Mouse (Mus musculus) forebrain, embryonic 15.5 days (tissue): Measurements from ENCODE around the gene Eya2. TPM values are rescaled to one million over a fixed set of nuclear protein-coding genes. Genes with fewer than 3 reads are reported as not detected.
"Not testable (repeated sequence)": the region's sequence is repeated elsewhere in the genome, so short reads cannot be mapped to it uniquely, and the experiment has no call there.

Experiments
- ATAC-seq: fragments of 200-750 bp; cut with Nextera tagmentation; replicated peaks from 2 replicates; pipeline ENCODE4 v1.8.0; 2017; ENCODE audit warnings: mild to moderate bottlenecking, moderate TSS enrichment, moderate library complexity
- H3K27ac ChIP-seq: fragments of 300-500 bp; sonication (generic); replicated peaks from 2 replicates; pipeline ENCODE4 v1.5.1; 2015; ENCODE audit warnings: mild to moderate bottlenecking, inconsistent platforms
- H3K27me3 ChIP-seq: fragments of 300-500 bp; sonication (generic); 2 replicates; pipeline ENCODE4 v1.6.1; 2015; ENCODE audit warnings: inconsistent platforms
- H3K36me3 ChIP-seq: fragments of 300-500 bp; sonication (generic); 2 replicates; pipeline ENCODE4 v1.6.1; 2015; ENCODE audit warnings: mild to moderate bottlenecking, inconsistent platforms
- H3K4me1 ChIP-seq: fragments of 300-500 bp; sonication (generic); 2 replicates; pipeline ENCODE4 v1.6.1; 2015; ENCODE audit warnings: inconsistent platforms
- H3K4me2 ChIP-seq: fragments of 300-500 bp; sonication (generic); replicated peaks from 2 replicates; pipeline ENCODE4 v1.6.1; 2015; ENCODE audit warnings: mild to moderate bottlenecking, inconsistent platforms
- H3K4me3 ChIP-seq: fragments of 300-500 bp; sonication (generic); 2 replicates; pipeline ENCODE4 v1.5.1; 2015; ENCODE audit warnings: mild to moderate bottlenecking, inconsistent platforms
- H3K9ac ChIP-seq: fragments of 300-500 bp; sonication (generic); replicated peaks from 2 replicates; pipeline ENCODE4 v1.6.1; 2015; ENCODE audit warnings: mild to moderate bottlenecking, inconsistent platforms
- H3K9me3 ChIP-seq: fragments of 300-500 bp; sonication (generic); 2 replicates; pipeline ENCODE4 v1.6.1; 2016; ENCODE audit warnings: inconsistent platforms
- WGBS: fragments of 180-500 bp; shearing (Covaris S2); methylation state at CpG from one replicate; pipeline ENCODE4 v1.1.7; 2015; ENCODE audit warnings: mixed read lengths; 5-methylcytosine and 5-hydroxymethylcytosine counted together
- polyA plus RNA-seq: library from polyadenylated mRNA; unstranded; fragments of >200 nt; fragmentation: Nextera tagmentation; extraction: Ambion mirVana; gene quantifications from 2 replicates; pipeline ENCODE4 v1.2.1, GENCODE M21; 2015

Eya2 gene
- 2.8 TPM in 2 replicates for polyA plus RNA-seq

- no peaks in the 10 kb centered on the region for H3K36me3 ChIP-seq
- under 1% methylated on average over 66 of the region's 83 CpGs for WGBS
- H3K4me1 ChIP-seq, result peaks cover 17% of the 10 kb centered on the region
- peak within 1 kb of the TSS; percentile 57 for H3K4me3 ChIP-seq
- H3K4me2 ChIP-seq, result peak within 1 kb of the TSS; percentile 97
- no peak; the same call in 1 of the 2 replicates for ATAC-seq
- peaks cover 26% of the 10 kb centered on the region for H3K27me3 ChIP-seq
- peak within 1 kb of the TSS; percentile 55 for H3K9ac ChIP-seq
- H3K9me3 ChIP-seq, result no peaks in the 10 kb centered on the region
- no peak within 1 kb of the TSS for H3K27ac ChIP-seq
Observed at GRCm38 (mm10) chr2:165594907-165595675, at the start of gene Eya2. Eya2 (plus strand) TSS chr2:165595032.

- Histone ChIP-seq H3K9me3 (no peaks in the 10 kb centered on the region), H3K4me2 (no peak overlapping the region), H3K27ac (no peak overlapping the region), H3K4me3 (no peak overlapping the region), H3K4me1 (peaks cover 16% of the 10 kb centered on the region), H3K9ac (no peak overlapping the region), H3K27me3 (no peaks in the 10 kb centered on the region), H3K36me3 (no peaks in the 10 kb centered on the region)
- 95% methylated on average over 2 of the region's 2 CpGs for WGBS
- no peak for ATAC-seq
Observed at GRCm38 (mm10) chr2:165545687-165546086, 49.1 kb upstream of the Eya2 start.

- no peak overlapping the region for H3K4me3 ChIP-seq
- WGBS, result 51% methylated on average over 8 of the region's 8 CpGs
- H3K9me3 ChIP-seq, result no peaks in the 10 kb centered on the region
- H3K9ac ChIP-seq, result no peak overlapping the region
- H3K27ac ChIP-seq, result no peak overlapping the region
- H3K27me3 ChIP-seq, result no peaks in the 10 kb centered on the region
- no peak overlapping the region for H3K4me2 ChIP-seq
- H3K4me1 ChIP-seq, result peaks cover 16% of the 10 kb centered on the region
- no peak for ATAC-seq
- H3K36me3 ChIP-seq, result no peaks in the 10 kb centered on the region
Observed at GRCm38 (mm10) chr2:165546341-165546740, 48.5 kb upstream of the Eya2 start.

GRCm38 (mm10) chr2:165547410-165547809 is 47.4 kb upstream of the Eya2 start:
- 63% methylated on average over 9 of the region's 9 CpGs for WGBS
- Histone ChIP-seq H3K4me3 (no peak overlapping the region), H3K9me3 (no peaks in the 10 kb centered on the region), H3K4me1 (peaks cover 16% of the 10 kb centered on the region), H3K27ac (no peak overlapping the region), H3K4me2 (no peak overlapping the region), H3K27me3 (no peaks in the 10 kb centered on the region), H3K9ac (no peak overlapping the region), H3K36me3 (no peaks in the 10 kb centered on the region)
- ATAC-seq, result no peak

- no peaks in the 10 kb centered on the region for H3K27me3 ChIP-seq
- 41% methylated on average over 6 of the region's 6 CpGs for WGBS
- no peaks in the 10 kb centered on the region for H3K36me3 ChIP-seq
- no peak for ATAC-seq
- no peak overlapping the region for H3K9ac ChIP-seq
- H3K27ac ChIP-seq, result no peak overlapping the region
- H3K4me2 ChIP-seq, result no peak overlapping the region
- peaks cover 4% of the 10 kb centered on the region for H3K4me1 ChIP-seq
- H3K4me3 ChIP-seq, result no peak overlapping the region
- H3K9me3 ChIP-seq, result no peaks in the 10 kb centered on the region
Observed at GRCm38 (mm10) chr2:165548627-165549026, 46.2 kb upstream of the Eya2 start.

GRCm38 (mm10) chr2:165550410-165550809 is 44.4 kb upstream of the Eya2 start:
- WGBS, result 77% methylated on average over 7 of the region's 7 CpGs
- H3K4me1 ChIP-seq, H3K9me3 ChIP-seq, H3K4me2 ChIP-seq, ATAC-seq, H3K4me3 ChIP-seq, H3K36me3 ChIP-seq, H3K27ac ChIP-seq, H3K9ac ChIP-seq, H3K27me3 ChIP-seq: not testable (repeated sequence)

- Histone ChIP-seq H3K4me1 (no peaks in the 10 kb centered on the region), H3K4me2 (no peak overlapping the region), H3K36me3 (no peaks in the 10 kb centered on the region), H3K27me3 (no peaks in the 10 kb centered on the region), H3K9ac (no peak overlapping the region), H3K9me3 (no peaks in the 10 kb centered on the region), H3K4me3 (no peak overlapping the region), H3K27ac (no peak overlapping the region)
- WGBS, result 39% methylated on average over 9 of the region's 9 CpGs
- ATAC-seq, result no peak
Observed at GRCm38 (mm10) chr2:165554066-165554465, 40.8 kb upstream of the Eya2 start.

- WGBS, result 88% methylated on average over 7 of the region's 7 CpGs
- Histone ChIP-seq H3K27ac (no peak overlapping the region), H3K4me2 (no peak overlapping the region), H3K4me3 (no peak overlapping the region), H3K36me3 (no peaks in the 10 kb centered on the region), H3K9me3 (no peaks in the 10 kb centered on the region), H3K9ac (no peak overlapping the region), H3K4me1 (no peaks in the 10 kb centered on the region), H3K27me3 (no peaks in the 10 kb centered on the region)
- no peak for ATAC-seq
Observed at GRCm38 (mm10) chr2:165557278-165557677, 37.6 kb upstream of the Eya2 start.

GRCm38 (mm10) chr2:165558916-165559315 is 35.9 kb upstream of the Eya2 start:
- Histone ChIP-seq H3K27me3 (0 out of 2 replicates have a peak, but pooled peaks cover 7% of the 10 kb centered on the region), H3K27ac (no peak overlapping the region), H3K4me3 (no peak overlapping the region), H3K4me1 (peaks cover 10% of the 10 kb centered on the region), H3K9ac (no peak overlapping the region), H3K4me2 (no peak overlapping the region), H3K36me3 (no peaks in the 10 kb centered on the region), H3K9me3 (no peaks in the 10 kb centered on the region)
- 40% methylated on average over 11 of the region's 11 CpGs for WGBS
- no peak for ATAC-seq

- Histone ChIP-seq H3K4me2 (no peak overlapping the region), H3K27ac (no peak overlapping the region), H3K36me3 (no peaks in the 10 kb centered on the region), H3K9ac (no peak overlapping the region), H3K4me3 (no peak overlapping the region), H3K4me1 (peaks cover 11% of the 10 kb centered on the region), H3K9me3 (no peaks in the 10 kb centered on the region), H3K27me3 (0 out of 2 replicates have a peak, but pooled peaks cover 7% of the 10 kb centered on the region)
- ATAC-seq, result no peak
- 24% methylated on average over 11 of the region's 11 CpGs for WGBS
Observed at GRCm38 (mm10) chr2:165559506-165560235, 35.2 kb upstream of the Eya2 start.

GRCm38 (mm10) chr2:165561861-165562260 is 33.0 kb upstream of the Eya2 start:
- H3K4me1 ChIP-seq, result peaks cover 13% of the 10 kb centered on the region
- 88% methylated on average over 6 of the region's 6 CpGs for WGBS
- no peak overlapping the region for H3K27ac ChIP-seq

GRCm38 (mm10) chr2:165563298-165564058 is 31.4 kb upstream of the Eya2 start:
- ATAC-seq, result peak; percentile 61
- peaks cover 13% of the 10 kb centered on the region for H3K4me1 ChIP-seq
- H3K4me3 ChIP-seq, result peak overlapping the region; percentile 38
- H3K9me3 ChIP-seq, result no peaks in the 10 kb centered on the region
- WGBS, result 2% methylated on average over 52 of the region's 52 CpGs
- peak overlapping the region; percentile 80 for H3K4me2 ChIP-seq
- H3K27ac ChIP-seq, result no peak overlapping the region
- H3K9ac ChIP-seq, result peak overlapping the region; percentile 31
- 0 out of 2 replicates have a peak, but pooled peaks cover 7% of the 10 kb centered on the region for H3K27me3 ChIP-seq
- H3K36me3 ChIP-seq, result no peaks in the 10 kb centered on the region

More at GRCm38 (mm10) chr2:165561861-165562260, 33.0 kb upstream of the Eya2 start:
- Histone ChIP-seq H3K36me3 (no peaks in the 10 kb centered on the region), H3K4me2 (no peak overlapping the region), H3K27me3 (0 out of 2 replicates have a peak, but pooled peaks cover 7% of the 10 kb centered on the region), H3K4me3 (no peak overlapping the region), H3K9me3 (no peaks in the 10 kb centered on the region), H3K9ac (no peak overlapping the region)
- ATAC-seq, result no peak
